Mouse (Mus musculus): ENCODE results near the gene AI661453. TPM values are rescaled to one million over a fixed set of nuclear protein-coding genes. Genes with fewer than 3 reads are reported as not detected.
A peak's percentile ranks its signal among the peaks of the same experiment; 100 is the strongest.
"Not testable (repeated sequence)": the region's sequence is repeated elsewhere in the genome, so short reads cannot be mapped to it uniquely, and the experiment has no call there.

The AI661453 gene
- 0.22 and 0.34 TPM in 2 replicates for polyA plus RNA-seq (2015; fragmentation: Nextera tagmentation; extraction: Ambion mirVana)

DNA sequence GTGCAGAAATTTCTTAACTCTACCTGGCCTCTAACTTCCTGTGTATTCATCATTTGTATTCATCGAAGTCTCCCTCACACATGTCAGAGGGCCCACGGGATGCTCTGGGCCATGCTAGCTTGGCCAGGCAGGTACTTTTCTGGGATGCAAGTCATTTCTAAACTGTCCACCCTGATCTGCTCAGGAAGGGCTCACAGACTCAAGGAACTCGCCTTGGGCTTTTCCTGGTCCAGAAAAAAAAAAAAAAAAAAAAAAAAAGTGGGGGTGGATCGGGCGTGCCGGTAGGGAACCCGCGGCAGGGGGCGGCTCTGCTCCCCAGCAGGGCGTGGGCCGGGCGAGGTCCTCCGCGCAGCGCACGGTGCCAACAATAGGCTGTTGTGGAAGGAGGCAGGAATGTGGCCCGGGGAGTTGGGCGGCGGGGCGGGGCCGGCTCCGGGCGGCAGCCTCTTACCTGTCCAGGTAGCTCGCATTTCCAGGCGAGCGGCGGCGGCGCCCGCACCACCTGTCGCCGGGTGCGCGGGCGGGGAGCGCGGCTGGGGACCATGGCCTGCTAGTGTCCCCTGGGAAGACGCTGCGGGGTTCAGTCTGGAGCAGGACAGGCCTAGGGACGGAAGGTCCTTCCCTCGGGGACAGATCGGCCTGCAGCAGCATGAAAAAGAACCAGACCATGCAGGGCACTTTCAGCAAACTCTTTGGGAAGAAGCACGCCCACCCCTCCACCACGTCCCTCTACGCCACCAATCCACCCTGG lies at the start of gene AI661453:
TSS of gene AI661453 (plus strand) at position 460 of the 751 bp plus-strand sequence.
- Histone ChIP-seq H3K9me3 (no peaks in the 10 kb centered on the region), H3K36me3 (no peaks in the 10 kb centered on the region), H3K4me1 (replicated peaks) (peaks cover 20% of the 10 kb centered on the region), H3K27me3 (peaks cover 49% of the 10 kb centered on the region), H3K27ac (no peak within 1 kb of the TSS), H3K4me2 (peak within 1 kb of the TSS; percentile 73), H3K9ac (peak within 1 kb of the TSS; percentile 67), H3K4me3 (peak within 1 kb of the TSS; percentile 43)
- WGBS = 1% methylated on average over 45 of the region's 45 CpGs
- no peak for ATAC-seq (ENCODE audit: low FRiP score)

DNA sequence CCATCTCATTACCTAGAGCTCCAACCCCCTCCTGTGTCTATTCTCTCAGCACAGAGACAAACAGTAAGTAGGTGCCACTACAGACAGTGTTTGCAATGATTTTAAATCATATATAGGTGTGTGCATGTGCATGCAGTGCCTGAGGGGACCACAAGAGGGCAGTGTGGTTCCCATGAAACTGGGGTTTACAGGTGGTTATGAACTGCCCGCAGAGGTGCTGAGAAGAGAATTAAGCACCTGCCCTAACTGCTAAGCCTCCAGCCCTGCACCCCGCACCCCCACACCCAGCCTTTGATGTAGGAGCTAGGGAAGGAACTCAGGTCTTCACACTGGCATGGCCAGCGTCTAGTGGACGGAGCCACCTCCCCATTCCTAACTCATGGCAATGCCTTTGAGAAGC lies 49.8 kb upstream of the AI661453 start:
- Histone ChIP-seq H3K4me3 (no peak overlapping the region), H3K27me3 (no peaks in the 10 kb centered on the region), H3K27ac (no peak overlapping the region), H3K4me2 (no peak overlapping the region), H3K9ac (no peak overlapping the region), H3K4me1 (replicated peaks) (no peaks in the 10 kb centered on the region), H3K36me3 (peaks cover 16% of the 10 kb centered on the region), H3K9me3 (no peaks in the 10 kb centered on the region)
- ATAC-seq (ENCODE audit: low FRiP score) = no peak
- 67% methylated on average over 4 of the region's 4 CpGs for WGBS

DNA sequence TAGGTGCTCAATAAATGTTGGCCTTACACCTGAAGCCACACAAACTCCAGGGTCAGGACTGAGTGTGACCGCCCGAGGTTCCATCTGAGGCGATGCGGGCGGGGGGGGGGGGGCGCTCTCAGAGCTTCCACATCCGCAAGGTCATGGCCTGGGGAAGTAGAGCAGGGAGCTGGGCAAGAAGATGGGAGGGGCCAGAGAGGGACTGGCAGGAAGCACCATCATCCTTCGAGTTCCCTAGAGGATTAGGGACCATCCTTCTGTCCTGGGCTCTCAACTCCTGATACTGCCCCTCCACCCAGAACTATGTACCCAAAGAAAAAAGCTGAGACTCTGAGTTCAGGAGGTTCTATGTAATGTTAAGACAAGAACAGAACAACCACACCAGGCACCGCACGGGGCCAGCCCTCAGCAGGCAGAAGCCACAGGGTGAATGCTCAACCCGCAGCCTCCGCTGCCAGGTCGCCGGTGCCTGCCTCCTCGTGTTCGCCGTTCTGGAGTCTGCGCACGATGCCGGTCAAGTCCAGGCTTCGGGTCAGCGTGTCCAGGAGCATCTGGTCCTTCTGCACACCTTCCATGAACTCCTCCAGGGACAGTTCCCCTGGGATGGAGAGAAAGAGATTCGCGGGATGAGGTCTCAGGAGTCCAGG lies 42.1 kb upstream of the AI661453 start:
- WGBS = 25% methylated on average over 24 of the region's 24 CpGs
- Histone ChIP-seq H3K4me1 (replicated peaks) (peaks cover 14% of the 10 kb centered on the region), H3K9ac (peak overlapping the region; percentile 53), H3K27me3 (peaks cover 42% of the 10 kb centered on the region), H3K9me3 (no peaks in the 10 kb centered on the region), H3K27ac (no peak overlapping the region), H3K4me3 (peak overlapping the region; percentile 18; the same call in 1 of the 2 replicates), H3K36me3 (no peaks in the 10 kb centered on the region), H3K4me2 (peak overlapping the region; percentile 44)
- no peak; the same call in 1 of the 2 replicates for ATAC-seq (ENCODE audit: low FRiP score)

DNA sequence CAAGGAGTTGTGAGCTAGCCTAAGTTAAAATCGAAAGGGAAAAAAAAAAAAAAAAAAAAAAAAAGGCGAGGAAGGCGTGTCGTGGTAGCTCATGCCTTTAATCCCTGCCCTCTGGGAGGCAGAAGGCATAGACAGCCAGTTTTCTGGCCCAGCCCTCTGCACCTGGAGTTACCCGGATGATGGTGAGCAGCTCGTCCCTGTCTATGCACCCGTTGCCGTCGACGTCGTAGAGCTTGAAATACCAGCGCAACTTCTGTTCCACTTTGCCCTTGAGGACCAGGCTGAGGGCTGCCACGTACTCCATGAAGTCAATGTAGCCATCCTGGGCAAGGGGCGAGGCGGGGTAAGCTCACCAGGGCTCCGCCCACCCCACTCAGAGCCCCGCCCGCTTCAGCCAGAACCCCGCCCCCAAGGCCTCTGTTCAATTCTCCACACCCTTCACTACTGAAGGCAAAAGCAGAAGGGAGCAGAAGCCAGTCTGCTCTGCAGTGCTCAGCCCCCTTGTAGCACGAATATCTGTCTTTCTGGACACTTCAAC lies 41.0 kb upstream of the AI661453 start:
- Histone ChIP-seq H3K9ac (no peak overlapping the region), H3K4me3 (peak overlapping the region; percentile 20), H3K27ac (no peak overlapping the region), H3K27me3 (peaks cover 42% of the 10 kb centered on the region), H3K4me2 (peak overlapping the region; percentile 44), H3K4me1 (replicated peaks) (peaks cover 14% of the 10 kb centered on the region), H3K36me3 (no peaks in the 10 kb centered on the region), H3K9me3 (no peaks in the 10 kb centered on the region)
- peak; percentile 61; the same call in 1 of the 2 replicates for ATAC-seq (ENCODE audit: low FRiP score)
- 6% methylated on average over 19 of the region's 20 CpGs for WGBS

DNA sequence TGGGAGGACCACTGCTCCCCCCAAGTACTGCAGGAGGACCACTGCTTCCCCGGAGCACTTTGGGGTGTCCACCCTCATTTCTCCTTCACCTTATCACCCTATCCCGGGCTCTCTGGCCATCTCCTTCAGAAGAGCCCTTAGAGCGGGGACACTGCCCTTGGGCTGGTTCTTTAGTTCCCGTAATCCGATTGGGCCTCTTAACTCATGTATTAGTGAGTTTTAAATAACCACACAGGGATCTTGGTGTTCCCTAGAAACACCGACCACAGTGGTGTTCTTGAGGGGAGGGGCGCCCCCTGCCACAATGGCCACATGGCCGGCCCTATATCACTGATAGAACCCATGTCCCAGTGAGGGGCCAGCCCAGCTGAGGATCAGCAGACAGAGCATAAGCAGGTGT lies 37.3 kb upstream of the AI661453 start:
- WGBS = 88% methylated on average over 8 of the region's 8 CpGs
- no peak for ATAC-seq (ENCODE audit: low FRiP score)
- Histone ChIP-seq H3K27me3 (peaks cover 35% of the 10 kb centered on the region), H3K36me3 (no peaks in the 10 kb centered on the region), H3K9me3 (no peaks in the 10 kb centered on the region), H3K9ac (no peak overlapping the region), H3K4me3 (no peak overlapping the region), H3K27ac (no peak overlapping the region), H3K4me2 (no peak overlapping the region), H3K4me1 (replicated peaks) (peaks cover 14% of the 10 kb centered on the region)

DNA sequence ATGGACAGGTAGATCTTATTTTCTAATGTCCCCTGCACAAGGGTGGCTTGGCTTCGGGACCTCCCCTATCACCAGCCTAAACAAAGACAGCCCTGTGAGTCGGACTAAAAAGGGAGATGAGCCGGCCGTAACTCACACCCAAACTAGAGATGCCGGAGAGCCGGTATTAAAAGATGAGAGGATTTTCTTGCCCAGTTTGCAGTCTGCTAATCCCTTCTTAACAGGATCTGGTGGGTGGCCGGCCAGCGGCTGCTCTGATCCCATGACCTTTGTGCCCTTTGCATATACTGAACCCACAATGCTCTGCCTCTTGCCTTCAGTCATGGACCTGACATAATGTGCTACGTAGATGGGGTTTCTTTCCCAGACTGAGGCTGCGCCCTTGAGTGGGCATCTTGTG lies 36.0 kb upstream of the AI661453 start, which contains the start of gene Guca1a:
TSS of gene Guca1a (minus strand) at position 134 of the 400 bp plus-strand sequence.
- Histone ChIP-seq H3K4me2 (no peak within 1 kb of the TSS), H3K27me3 (peaks cover 25% of the 10 kb centered on the region), H3K4me1 (replicated peaks) (0 out of 2 replicates have a peak, but pooled peaks cover 1% of the 10 kb centered on the region), H3K9me3 (no peaks in the 10 kb centered on the region), H3K9ac (no peak within 1 kb of the TSS), H3K36me3 (no peaks in the 10 kb centered on the region), H3K27ac (no peak within 1 kb of the TSS), H3K4me3 (no peak within 1 kb of the TSS)
- ATAC-seq (ENCODE audit: low FRiP score) = no peak
- 71% methylated on average over 10 of the region's 10 CpGs for WGBS

DNA sequence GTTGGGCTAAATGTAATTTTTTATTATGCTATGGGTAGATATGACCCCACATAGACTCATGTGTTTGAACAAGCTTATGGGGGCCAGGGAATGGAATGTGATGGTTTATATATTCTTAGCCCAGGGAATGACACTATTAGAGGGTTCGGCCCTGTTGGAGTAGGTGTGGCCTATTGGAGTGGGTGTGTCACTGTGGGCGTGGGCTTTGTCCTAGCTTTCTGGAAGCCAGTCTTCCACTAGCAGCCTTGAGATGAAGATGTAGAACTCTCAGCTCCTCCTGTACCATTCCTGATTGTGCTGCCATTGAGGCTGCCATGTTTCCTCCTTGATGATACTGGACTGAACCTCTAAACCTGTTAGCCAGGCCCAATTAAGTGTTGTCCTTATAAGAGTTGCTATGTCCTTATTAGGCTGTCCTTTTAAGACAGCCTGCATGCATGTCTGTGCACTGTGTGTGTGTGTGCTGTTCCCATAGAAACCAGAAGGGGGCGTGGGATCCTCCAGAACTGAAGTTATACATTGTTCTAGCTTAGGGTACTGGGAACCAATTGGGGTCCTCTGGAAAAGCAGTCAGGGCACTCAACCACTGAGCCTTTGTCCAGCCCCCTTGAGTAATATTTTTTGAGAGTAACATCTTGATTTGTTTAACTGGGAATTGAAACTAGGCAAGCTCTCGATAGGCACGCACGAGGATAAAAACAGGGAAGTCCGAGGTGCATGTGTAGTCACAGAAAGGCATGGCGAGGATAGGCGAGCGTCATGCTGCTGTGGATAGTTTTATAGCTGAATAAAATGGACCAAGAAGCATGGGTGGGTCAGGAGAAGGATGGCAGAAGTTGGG lies 28.5 kb upstream of the AI661453 start:
- Histone ChIP-seq H3K4me3 (no peak overlapping the region), H3K36me3 (no peaks in the 10 kb centered on the region), H3K4me1 (replicated peaks) (peaks cover 7% of the 10 kb centered on the region), H3K9me3 (no peaks in the 10 kb centered on the region), H3K27ac (no peak overlapping the region), H3K9ac (no peak overlapping the region), H3K27me3 (peaks cover 62% of the 10 kb centered on the region), H3K4me2 (no peak overlapping the region)
- no peak for ATAC-seq (ENCODE audit: low FRiP score)
- WGBS = 68% methylated on average over 10 of the region's 10 CpGs

DNA sequence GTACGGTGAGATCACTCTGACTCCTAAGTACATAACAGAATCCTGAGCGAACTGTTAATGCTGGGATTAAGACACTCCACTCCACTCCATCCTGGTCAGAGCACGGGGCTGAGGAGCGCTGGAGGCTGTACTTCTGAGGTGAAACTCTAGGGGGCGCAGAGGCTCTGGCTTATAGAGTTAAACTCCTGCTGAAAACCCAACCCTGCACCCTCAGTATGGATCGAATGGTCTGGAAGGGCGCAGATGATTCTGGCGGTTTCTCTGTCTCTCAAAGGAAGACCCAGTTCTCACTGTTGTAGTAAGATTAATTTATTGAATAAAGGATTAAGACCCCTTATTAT lies 27.9 kb upstream of the AI661453 start:
- Histone ChIP-seq H3K9ac (no peak overlapping the region), H3K27ac (no peak overlapping the region), H3K36me3 (no peaks in the 10 kb centered on the region), H3K4me3 (no peak overlapping the region), H3K4me1 (replicated peaks) (peaks cover 7% of the 10 kb centered on the region), H3K9me3 (no peaks in the 10 kb centered on the region), H3K4me2 (no peak overlapping the region), H3K27me3 (peaks cover 66% of the 10 kb centered on the region)
- 23% methylated on average over 8 of the region's 8 CpGs for WGBS
- peak; percentile 38; the same call in 1 of the 2 replicates for ATAC-seq (ENCODE audit: low FRiP score)

DNA sequence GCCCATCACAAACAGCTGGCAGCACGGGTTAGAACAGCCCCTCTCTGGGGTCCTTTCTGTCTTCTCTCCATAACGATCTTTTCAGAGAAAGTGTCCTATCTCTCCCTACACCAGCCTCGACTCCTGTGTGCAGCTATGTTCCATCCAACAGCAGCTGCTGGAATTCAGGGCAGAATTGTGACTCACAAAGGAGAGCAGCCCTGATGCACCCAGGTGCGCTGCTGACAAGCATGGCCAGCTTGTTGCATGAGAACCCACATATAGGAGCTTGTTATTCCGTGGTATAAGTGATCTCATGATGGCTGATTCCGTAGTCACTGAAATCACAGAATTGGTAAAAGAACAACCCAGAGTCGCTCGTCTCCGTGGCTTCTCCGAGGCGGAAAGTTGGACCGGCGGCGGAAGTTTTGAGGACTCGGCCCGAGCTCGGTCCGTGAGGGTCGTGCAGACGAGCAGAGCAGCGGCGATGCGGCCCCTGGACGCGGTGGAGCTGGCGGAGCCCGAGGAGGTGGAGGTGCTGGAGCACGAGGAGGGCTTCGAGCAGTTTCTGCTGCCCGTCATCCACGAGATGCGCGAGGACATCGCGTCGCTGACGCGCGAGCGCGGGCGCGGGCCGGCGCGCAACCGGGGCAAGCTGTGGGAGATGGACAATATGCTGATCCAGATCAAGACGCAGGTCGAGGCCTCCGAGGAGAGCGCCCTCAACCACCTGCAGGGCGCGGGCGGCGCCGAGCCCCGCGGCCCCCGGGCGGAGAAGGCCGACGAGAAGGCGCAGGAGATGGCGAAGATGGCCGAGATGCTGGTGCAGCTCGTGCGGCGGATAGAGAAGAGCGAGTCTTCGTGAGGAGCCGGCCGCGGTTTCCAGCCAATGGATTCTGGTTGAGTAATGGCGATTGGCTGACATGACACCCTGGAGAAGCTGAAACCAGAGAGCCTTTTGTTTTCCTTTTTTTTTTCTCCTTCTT lies 26.2 kb upstream of the AI661453 start:
- not testable (repeated sequence) for ATAC-seq (ENCODE audit: low FRiP score)

DNA sequence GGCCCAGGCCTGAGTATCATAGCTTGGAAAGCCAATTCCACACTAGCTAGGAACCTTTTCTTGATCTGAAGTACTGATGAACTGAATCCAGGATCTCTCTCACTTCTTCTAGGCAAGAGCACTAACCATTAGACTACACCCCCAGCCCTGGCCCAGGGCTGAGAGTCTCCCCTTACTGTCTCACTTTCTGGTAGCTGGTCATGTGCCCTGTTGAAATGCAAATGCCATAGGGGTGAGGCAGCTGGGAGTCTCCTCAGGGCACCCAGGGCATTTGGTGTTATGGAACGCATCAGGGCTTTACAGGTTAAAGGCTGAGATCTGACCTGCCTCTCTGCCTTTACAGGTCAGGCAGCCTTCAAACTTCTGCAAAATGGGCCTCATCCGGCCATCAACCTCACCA lies 16.2 kb upstream of the AI661453 start:
- H3K27me3 ChIP-seq = no peaks in the 10 kb centered on the region
- no peak overlapping the region for H3K4me2 ChIP-seq
- no peaks in the 10 kb centered on the region for H3K9me3 ChIP-seq
- H3K4me3 ChIP-seq = no peak overlapping the region
- H3K4me1 ChIP-seq (replicated peaks) = no peaks in the 10 kb centered on the region
- no peak overlapping the region for H3K27ac ChIP-seq
- ATAC-seq (ENCODE audit: low FRiP score) = no peak
- H3K9ac ChIP-seq = no peak overlapping the region
- no peaks in the 10 kb centered on the region for H3K36me3 ChIP-seq
- WGBS = 69% methylated on average over 2 of the region's 2 CpGs

More for the DNA sequence above, 26.2 kb upstream of the AI661453 start:
- H3K9me3 ChIP-seq; H3K4me1 ChIP-seq (replicated peaks); H3K27ac ChIP-seq; H3K36me3 ChIP-seq: not testable (repeated sequence)
- WGBS = 3% methylated on average over 74 of the region's 74 CpGs
- Histone ChIP-seq H3K4me2 (peak overlapping the region; percentile 62), H3K4me3 (peak overlapping the region; percentile 38), H3K9ac (peak overlapping the region; percentile 59), H3K27me3 (peaks cover 68% of the 10 kb centered on the region)

DNA sequence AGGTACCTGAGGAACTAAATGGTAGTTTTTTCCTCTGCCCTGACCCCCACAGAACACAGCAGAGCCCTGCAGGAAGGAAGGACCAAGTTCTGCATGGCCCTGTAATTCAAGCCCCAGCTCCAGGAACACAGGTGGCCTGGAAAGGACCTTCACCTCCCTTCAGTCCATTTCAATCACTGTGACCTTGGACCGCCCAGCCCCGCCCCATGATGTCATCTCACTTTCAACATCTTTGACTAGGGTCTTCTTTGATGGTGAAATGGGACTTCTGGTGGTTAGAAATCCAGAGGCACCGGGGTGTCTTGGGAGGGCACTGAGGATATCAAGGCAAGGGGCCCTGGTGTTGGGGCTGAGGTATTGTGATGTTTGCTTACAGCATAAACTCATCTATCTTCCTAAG lies 14.8 kb upstream of the AI661453 start:
- H3K36me3 ChIP-seq = no peaks in the 10 kb centered on the region
- no peak overlapping the region for H3K27ac ChIP-seq
- H3K27me3 ChIP-seq = no peaks in the 10 kb centered on the region
- 92% methylated on average over 3 of the region's 3 CpGs for WGBS
- no peak for ATAC-seq (ENCODE audit: low FRiP score)
- H3K4me1 ChIP-seq (replicated peaks) = no peaks in the 10 kb centered on the region
- H3K9me3 ChIP-seq = no peaks in the 10 kb centered on the region
- H3K4me2 ChIP-seq = no peak overlapping the region
- H3K4me3 ChIP-seq = no peak overlapping the region
- H3K9ac ChIP-seq = no peak overlapping the region
